Mouse (Mus musculus) kidney, adult 8-10 months (tissue): ENCODE measurements at regions not wholly inside any gene's neighbourhood (a gene's known extent, or its start where the extent isn't known, plus 50 kb on each side); places are given as distances from the start of the nearest gene placed in this dataset.
A peak's percentile ranks its signal among the peaks of the same experiment; 100 is the strongest.

Source experiments
- DNase-seq, 2 experiments: peaks; one replicate each; pipeline ENCODE4 v3.0.0; 2022

DNA sequence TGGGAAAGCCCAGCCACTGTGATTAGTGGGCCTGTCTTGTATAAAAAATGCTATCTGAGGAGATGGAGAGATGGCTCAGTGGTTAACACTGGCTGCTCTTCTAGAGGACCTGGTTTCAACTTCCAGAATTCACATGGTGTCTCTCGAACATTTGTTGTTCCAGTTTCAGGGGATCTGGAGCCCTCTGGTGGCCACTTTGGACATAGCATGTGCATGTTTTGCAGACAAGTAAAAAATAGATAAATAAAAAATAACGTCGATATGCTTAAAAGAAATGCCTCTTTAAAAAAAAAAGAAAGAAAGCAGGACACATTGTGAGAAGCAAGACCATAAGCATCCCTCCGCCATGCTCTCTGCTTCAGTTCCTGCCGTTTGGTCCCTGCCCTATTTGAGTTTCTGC lies 978.1 kb downstream of the Gm10330 start:
- peak; percentile 4 to 53 for DNase-seq
